Mouse (Mus musculus) gastrocnemius, adult 2 months (tissue): ENCODE results near the gene Sh2d6. TPM values are rescaled to one million over a fixed set of nuclear protein-coding genes. Genes with fewer than 3 reads are reported as not detected.

Experiments used
- DNase-seq: peaks from one replicate; pipeline ENCODE4 v3.0.0; 2022
- H3K27ac ChIP-seq: fragments of 200-600 bp; 2 replicates; pipeline ENCODE4 v1.8.1; 2022; ENCODE audit warnings: mild to moderate bottlenecking
- H3K4me3 ChIP-seq: fragments of 200-600 bp; 2 replicates; pipeline ENCODE4 v1.8.1; 2022; ENCODE audit warnings: mild to moderate bottlenecking, moderate library complexity
- CTCF ChIP-seq: fragments of 200-600 bp; IDR thresholded peaks from 2 replicates; pipeline ENCODE4 v1.8.1; 2022; ENCODE audit warnings: antibody characterized with exemption, mild to moderate bottlenecking, moderate library complexity
- intact Hi-C: fragments of 180-260 bp; cut with DNase I; formaldehyde crosslinking; loops from one replicate; pipeline ENCODE4 v1.15.1; 2025
- total RNA-seq, 2 experiments: library from RNA; stranded (reverse); gene quantifications; 2 replicates each; pipeline ENCODE4 v1.2.3; 2021

The Sh2d6 gene
- total RNA-seq, 2 experiments from 2014 or later = 0.59 to 0.99 TPM

DNA sequence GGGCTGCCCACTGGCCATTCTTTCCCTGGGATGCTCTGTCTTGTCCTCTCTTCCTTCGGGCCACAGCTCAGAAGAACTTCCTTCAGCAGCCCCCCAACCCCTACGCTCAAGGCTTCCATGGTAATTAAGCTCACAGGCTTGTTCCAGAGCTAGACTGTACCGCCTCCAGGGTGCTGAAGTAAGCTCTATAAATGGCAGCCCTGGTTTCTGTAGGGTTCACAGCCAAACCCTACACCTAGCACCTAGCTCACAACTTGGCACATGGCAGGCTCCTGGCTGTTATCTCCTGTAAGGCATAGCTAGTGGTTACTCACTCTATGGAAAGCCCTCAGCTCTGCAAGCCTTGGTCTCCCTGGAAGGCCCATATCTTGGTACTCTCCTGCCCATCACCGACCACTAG, 11.1 kb upstream of the Sh2d6 start:
- H3K27ac ChIP-seq = peak overlapping the region; percentile 63
- intact Hi-C loops = no loop called here

DNA sequence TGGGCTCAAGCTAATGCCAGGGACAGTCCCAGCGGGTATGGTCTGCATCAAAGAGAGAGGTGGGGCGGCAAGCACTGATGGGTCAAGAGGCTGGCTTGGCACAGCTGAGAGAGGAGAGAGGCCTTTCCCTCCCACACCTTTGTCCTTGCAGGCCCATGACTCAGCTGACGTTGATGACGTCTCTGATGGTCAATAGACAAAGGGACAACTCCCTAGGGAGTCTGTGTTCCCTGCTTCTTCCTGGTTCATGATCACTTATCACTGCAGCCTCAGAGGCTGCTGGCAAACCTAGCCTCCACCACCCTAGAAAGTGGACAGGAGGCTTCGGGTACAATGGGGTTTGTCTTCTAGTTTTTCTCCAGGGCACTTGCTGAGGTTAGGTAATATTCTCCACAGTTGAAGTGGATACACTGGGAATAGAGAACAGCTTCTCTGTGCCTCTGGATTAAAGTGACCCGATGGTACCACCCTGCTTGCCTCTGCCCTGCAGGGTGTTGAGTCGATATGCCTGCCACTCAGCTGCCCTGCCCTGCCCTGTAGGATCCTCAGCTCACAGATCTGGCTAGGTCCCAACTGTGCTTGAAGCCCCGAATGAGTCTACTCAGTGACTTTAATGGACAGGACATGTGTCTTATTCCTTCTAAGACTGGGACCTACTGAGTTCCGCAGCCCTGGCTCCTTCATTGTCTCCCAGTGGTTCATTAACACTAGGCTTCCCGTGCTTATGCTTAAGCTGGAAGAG, 7.1 kb upstream of the Sh2d6 start:
- no peak for TF ChIP-seq CTCF
- intact Hi-C loops = no loop called here
- peak overlapping the region; percentile 71 for H3K27ac ChIP-seq
- no peak overlapping the region for H3K4me3 ChIP-seq
- DNase-seq = no peak

More for the DNA sequence above, 11.1 kb upstream of the Sh2d6 start:
- peak; percentile 51 for DNase-seq
- no peak for TF ChIP-seq CTCF
- H3K4me3 ChIP-seq = no peak overlapping the region

DNA sequence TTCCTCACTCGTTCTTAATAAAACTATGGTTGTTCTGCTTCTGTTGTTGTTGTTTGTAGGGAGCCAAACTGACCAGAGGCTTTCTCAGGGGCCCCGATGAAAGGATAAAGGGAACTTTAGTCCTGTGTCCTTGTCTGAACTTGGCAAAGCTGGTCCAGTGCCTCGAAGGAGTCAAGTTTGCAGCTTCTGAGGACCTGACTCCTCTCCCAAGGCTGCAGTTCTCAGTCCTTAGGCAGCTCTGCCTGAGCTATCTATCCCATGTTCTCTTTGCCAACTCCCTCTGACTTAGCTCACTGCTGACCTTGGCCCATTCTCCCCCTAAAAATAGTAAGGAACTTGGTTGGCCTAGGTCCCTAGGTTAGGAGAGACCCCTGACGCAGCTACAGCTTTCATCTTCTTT, 5.6 kb upstream of the Sh2d6 start:
- no peak overlapping the region for H3K4me3 ChIP-seq
- intact Hi-C loops = no loop called here
- DNase-seq = no peak
- no peak for TF ChIP-seq CTCF
- no peak overlapping the region for H3K27ac ChIP-seq

DNA sequence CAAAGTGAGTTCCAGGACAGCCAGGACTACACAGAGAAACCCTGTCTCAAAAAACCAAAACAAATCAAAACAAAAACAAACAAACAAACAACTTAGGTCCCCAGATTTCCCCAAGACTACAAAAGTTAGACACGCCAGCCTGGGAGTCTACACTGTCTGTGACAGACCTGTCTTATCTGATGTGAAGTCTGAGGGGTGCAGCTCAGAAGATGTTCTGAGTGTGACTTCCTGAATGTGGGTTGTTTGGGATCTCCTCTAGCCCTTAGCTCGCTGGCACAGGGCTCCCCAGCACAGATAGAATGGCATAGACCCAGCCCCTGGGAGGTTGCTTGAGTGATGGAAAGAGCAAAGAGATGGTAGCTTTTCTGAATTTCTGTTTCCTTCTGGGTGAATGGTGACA, 2.7 kb upstream of the Sh2d6 start:
- Histone ChIP-seq H3K4me3 (no peak overlapping the region), H3K27ac (no peak overlapping the region)
- DNase-seq = no peak
- intact Hi-C loops = no loop called here
- TF ChIP-seq CTCF = no peak

DNA sequence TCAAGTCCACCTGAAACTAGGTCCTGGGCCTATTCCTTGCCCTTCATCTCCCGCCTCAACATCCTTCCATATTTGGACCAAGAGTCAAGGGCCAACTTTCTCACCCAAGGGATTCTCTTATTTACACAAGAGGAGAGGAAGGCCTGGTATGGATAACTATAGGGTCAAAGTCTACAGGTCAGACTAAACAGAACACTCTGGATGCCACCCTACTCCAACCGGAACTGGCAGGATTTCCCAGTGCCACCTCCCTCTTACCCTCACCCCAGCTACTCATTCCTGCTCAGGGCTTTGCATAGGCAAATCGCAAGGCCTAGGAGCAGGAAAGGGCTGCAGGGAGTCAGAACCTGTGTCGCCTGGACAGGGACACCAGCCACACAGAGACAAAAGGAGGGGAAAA, 1.7 kb upstream of the Sh2d6 start:
- H3K4me3 ChIP-seq = no peak overlapping the region
- TF ChIP-seq CTCF = no peak
- no peak overlapping the region for H3K27ac ChIP-seq
- DNase-seq = no peak
- intact Hi-C loops = no loop called here

DNA sequence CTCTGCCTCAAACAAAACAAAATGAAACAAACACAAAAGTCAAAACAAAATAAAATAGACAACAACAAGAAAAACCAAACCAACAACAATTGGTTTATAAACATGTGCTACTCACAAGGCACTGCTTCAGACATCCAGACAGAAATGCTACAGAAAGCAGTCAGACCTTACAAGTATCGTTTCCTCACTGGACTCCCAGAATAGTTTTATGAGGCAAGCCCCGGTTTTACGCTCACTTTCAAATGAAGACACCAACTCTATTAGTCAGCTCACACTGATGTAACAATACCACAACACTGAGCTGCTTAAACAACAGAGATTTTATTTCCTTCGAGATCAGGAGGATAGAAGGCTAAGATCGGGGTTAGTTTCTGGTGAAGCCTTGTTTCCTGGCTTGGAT, 781 bp upstream of the Sh2d6 start:
- peak overlapping the region; percentile 23; the same call in 1 of the 2 replicates for H3K4me3 ChIP-seq
- TF ChIP-seq CTCF = no peak
- intact Hi-C loops = no loop called here
- no peak for DNase-seq
- peak overlapping the region; percentile 72 for H3K27ac ChIP-seq

DNA sequence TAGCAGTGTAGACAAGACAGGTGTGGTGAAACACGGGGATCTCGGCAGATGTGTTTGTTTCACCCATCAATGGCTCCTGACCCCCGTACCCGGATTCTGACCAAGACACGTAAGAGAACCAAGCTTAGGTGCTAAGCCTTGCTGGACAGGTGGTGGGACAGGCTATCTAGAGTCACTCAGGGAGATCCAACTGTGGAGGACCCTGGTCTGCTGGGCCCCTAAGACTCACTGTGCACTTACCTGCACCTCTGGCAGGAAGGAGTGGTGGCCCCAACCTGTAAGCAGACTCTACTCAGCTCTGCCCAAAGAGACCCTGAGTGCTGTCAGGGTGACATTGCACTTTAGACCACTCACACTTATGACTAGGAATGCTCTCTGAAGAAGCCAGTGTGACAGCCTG, 603 bp downstream of the Sh2d6 start:
- no peak for DNase-seq
- H3K4me3 ChIP-seq = no peak overlapping the region
- TF ChIP-seq CTCF = no peak
- intact Hi-C loops = no loop called here
- peak overlapping the region; percentile 73; the same call in 1 of the 2 replicates for H3K27ac ChIP-seq

DNA sequence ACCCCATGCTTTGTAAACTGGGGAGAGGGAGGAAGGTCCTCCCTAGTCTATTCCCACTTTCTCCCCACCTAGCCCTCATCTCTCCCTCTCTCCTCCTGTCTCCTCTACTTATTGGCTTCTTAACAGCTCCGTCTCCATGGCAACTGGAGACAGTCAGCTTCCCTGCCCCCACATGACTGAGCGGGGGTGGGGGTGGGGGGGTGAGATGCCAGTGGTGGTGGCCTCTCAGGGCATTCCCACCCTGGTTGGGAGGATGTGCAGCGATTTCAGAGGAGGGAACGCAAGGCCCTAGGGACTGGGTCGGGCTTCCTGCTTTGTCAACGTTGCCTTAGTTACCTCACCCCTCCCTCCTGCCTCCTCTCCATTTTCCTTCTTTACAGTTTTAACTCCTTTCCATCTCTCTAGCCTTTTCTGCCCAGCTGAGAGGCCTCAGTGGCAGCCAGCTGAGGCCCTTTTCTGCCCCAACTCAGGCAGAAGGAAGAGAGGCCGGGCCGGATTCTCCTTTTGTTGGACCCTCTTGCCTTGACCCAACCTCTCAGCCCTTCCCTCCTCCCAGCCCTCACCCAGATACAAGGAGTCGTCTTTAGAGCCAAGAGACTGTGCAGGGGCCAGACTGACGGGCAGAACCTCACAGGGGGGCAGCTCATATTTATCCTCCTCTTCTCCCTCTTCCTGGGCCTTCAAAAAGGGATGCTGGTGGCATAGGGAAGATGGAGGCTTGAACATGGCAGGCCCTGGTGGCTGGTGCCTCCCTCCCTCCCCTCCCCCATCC, 1.4 kb downstream of the Sh2d6 start:
- intact Hi-C loops = no loop called here
- TF ChIP-seq CTCF = no peak
- Histone ChIP-seq H3K27ac (peak overlapping the region; percentile 73), H3K4me3 (no peak overlapping the region)
- peak; percentile 69 for DNase-seq

DNA sequence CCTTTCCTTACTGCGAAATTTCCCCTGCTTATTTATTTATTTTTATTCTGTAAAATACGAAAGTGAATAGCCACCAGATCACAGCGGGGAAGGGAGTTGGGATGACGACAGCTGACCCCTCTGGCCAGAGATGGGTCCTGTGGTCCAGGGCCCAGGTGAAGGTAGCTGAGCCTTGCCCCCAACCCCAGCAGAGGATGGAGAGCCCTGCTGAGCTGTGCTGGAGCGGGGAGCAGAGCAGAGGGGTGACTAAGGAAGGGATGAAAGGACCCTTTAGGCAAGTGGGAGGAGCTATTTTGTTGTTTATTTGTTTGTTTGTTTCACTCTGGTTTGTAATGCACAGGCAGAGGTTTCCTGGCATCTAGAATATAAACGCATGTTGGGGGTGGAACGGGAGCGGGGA, 2.2 kb downstream of the Sh2d6 start:
- no peak for TF ChIP-seq CTCF
- no peak for DNase-seq
- Histone ChIP-seq H3K27ac (peak overlapping the region; percentile 66), H3K4me3 (no peak overlapping the region)
- intact Hi-C loops = no loop called here

DNA sequence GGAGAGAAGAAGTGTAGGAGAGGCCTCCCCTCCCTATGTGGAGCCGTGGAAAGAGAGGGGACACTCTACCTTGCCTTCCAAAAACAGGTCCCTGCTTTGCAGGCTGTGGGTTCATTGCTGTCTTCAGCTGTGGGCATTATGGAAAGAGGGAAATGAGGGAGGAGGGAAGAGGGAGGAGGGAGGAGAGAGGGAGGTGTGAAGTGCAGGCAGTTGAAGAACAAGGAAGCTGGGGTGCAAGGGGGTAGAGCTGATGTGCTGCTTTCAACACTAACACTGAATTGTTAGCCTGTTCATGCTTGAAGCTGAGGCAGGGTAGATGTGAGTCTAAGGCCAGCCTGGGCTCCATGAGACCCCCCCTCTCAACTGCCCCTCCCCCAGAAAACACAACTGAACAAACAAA, 2.7 kb downstream of the Sh2d6 start:
- TF ChIP-seq CTCF = no peak
- H3K27ac ChIP-seq = no peak overlapping the region
- H3K4me3 ChIP-seq = no peak overlapping the region
- intact Hi-C loops = no loop called here
- no peak for DNase-seq

DNA sequence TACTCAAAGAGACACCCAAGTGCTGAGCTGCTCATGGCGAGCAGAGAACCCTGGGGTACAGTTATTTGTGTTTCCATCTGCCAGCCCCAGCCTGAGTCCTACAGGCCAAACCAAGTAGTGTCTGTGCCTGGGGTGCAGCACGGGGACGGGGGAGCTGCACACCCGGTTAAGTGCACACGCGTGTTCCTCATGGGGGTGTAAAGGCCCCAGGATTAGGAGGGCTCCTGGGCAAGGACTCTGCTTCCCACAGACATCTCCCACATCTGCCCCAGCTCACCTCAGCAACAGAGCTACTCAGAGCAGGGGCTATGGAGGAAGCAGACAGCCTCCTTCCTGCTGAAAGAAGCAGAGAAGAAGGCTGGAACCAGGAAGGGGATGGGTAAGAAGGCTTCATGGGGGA, 5.9 kb downstream of the Sh2d6 start:
- no peak overlapping the region for H3K4me3 ChIP-seq
- peak overlapping the region; percentile 24; the same call in 1 of the 2 replicates for H3K27ac ChIP-seq
- intact Hi-C loops = no loop called here
- TF ChIP-seq CTCF = no peak
- DNase-seq = no peak

DNA sequence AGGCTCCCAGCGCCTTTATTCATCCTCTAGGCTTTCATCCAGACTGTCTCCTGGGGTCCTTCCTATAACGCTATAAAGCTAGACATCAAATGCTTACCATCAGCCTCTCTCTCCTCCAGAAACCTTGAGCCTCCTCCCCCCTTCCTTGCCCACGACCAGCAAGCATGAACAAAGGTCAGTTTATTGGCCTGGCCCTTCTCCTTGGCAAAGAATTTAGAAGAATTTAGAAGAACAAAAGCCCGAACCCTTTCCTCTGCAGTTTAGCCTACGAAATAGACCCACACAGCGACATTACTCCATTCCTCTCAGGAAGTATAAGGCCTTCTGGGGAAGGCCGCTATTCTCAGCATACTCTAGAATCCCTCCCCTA, 8.5 kb downstream of the Sh2d6 start:
- peak overlapping the region; percentile 94 for H3K27ac ChIP-seq
- no peak for TF ChIP-seq CTCF
- no peak for DNase-seq
- H3K4me3 ChIP-seq = peak overlapping the region; percentile 72
- intact Hi-C loops = loop anchor here (5.0 kb wide), 1 partner anchor 41 kb away; no protein-coding TSS in a partner anchor

DNA sequence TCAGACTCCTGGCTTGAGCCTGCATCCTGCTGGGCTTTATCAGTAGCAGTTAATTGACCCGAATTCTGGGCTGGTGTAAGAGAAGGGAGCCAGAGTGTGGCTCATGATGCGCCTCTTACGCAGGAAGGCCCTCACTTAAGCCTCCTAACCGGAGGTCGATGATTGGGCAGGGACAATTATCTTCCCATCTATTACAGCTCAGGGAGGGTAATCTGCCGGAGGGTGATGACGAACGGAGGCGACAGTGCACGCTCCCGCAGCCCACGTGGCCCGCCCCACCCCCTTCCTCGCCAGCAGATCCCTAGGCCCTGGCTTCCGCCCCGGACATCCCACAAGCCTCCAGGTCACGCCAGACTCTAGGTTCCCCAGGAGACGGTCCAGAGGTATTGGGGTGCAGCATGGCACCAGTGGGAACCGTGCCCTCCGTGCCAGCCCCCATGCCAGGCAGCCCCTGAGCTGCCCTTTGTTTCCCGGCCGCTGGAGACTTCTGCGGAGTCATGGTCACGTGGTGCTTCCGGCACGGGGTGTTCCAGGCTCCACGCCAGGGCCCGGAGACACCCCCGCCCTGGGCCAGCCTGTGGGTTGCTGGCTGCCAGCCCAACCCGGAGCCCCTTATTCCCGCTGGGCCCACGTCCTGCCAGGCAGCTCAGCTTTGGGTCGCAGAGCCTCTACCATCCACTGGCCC, 9.0 kb downstream of the Sh2d6 start:
- intact Hi-C loops = loop anchor here (5.0 kb wide), 1 partner anchor 40 kb away; no protein-coding TSS in a partner anchor
- peak overlapping the region; percentile 94 for H3K27ac ChIP-seq
- peak; percentile 90 for DNase-seq
- TF ChIP-seq CTCF = no peak
- H3K4me3 ChIP-seq = peak overlapping the region; percentile 72
